Mouse (Mus musculus) G1E (cell line): ENCODE results near the gene Cog2. TPM values are rescaled to one million over a fixed set of nuclear protein-coding genes. Genes with fewer than 3 reads are reported as not detected.

Source experiments
- ATAC-seq: 2 replicates; pipeline ENCODE4 v1.8.0; 2016; ENCODE audit warnings: mild to moderate bottlenecking; ENCODE audit not compliant: insufficient number of reproducible peaks, poor library complexity, low FRiP score, severe bottlenecking; ENCODE audit errors: extremely low read depth
- DNase-seq: peaks from one replicate; pipeline ENCODE4 v3.0.0; 2012; ENCODE audit warnings: low spot score
- H3K27me3 ChIP-seq: 2 replicates; pipeline ENCODE4 v1.6.1; 2012; ENCODE audit warnings: mild to moderate bottlenecking, low read length, inconsistent platforms; ENCODE audit not compliant: insufficient read depth
- H3K36me3 ChIP-seq: replicated peaks from 2 replicates; pipeline ENCODE3; 2012; ENCODE audit warnings: mild to moderate bottlenecking, inconsistent platforms
- H3K4me1 ChIP-seq: 2 replicates; pipeline ENCODE4 v1.6.1; 2012; ENCODE audit warnings: low read depth, low read length, inconsistent platforms, mixed read lengths; ENCODE audit not compliant: insufficient read depth
- H3K4me3 ChIP-seq: 2 replicates; pipeline ENCODE4 v1.5.1; 2012; ENCODE audit warnings: low read depth, mild to moderate bottlenecking, inconsistent platforms, low read length, moderate library complexity, mixed read lengths
- H3K9me3 ChIP-seq: replicated peaks from 2 replicates; pipeline ENCODE4 v1.6.1; 2012; ENCODE audit warnings: inconsistent platforms
- CTCF ChIP-seq: IDR thresholded peaks from 2 replicates; pipeline ENCODE4 v1.5.1; 2012; ENCODE audit warnings: low read depth, low read length, inconsistent platforms, mixed read lengths
- GATA1 ChIP-seq: IDR thresholded peaks from 2 replicates; pipeline ENCODE4 v1.6.1; 2012; ENCODE audit warnings: borderline replicate concordance, low read length, inconsistent platforms, mixed read lengths
- GATA2 ChIP-seq: IDR thresholded peaks from 2 replicates; pipeline ENCODE4 v1.6.1; 2012; ENCODE audit warnings: low read depth, low read length, inconsistent platforms, borderline replicate concordance
- POLR2AphosphoS5 ChIP-seq: IDR thresholded peaks from 2 replicates; pipeline ENCODE4 v1.6.1; 2012; ENCODE audit warnings: low read depth, low read length, inconsistent platforms; ENCODE audit not compliant: insufficient replicate concordance
- TAL1 ChIP-seq: conservative IDR thresholded peaks from 2 replicates; pipeline ENCODE4 v1.6.1; 2012; ENCODE audit warnings: low read depth, low read length, inconsistent platforms, mixed read lengths
- polyA plus RNA-seq: library from polyadenylated mRNA; stranded (reverse); fragments of >175 nt; gene quantifications from 2 replicates; pipeline ENCODE4 v1.2.3, GENCODE M21; 2012
- total RNA-seq, 2 experiments: library from RNA; stranded (forward) in 1 of 2; stranded (reverse) in 1 of 2; fragments of 200-1000 nt in 1 of 2; fragments of >200 nt in 1 of 2; fragmentation: Nextera tagmentation in 1 of 2; gene quantifications; 2 replicates each; pipeline ENCODE4 v1.2.3; 2014 to 2017

Gene Cog2
- total and polyA plus RNA-seq, 3 experiments: 17.5 to 40.2 (median 20.3) TPM

DNA sequence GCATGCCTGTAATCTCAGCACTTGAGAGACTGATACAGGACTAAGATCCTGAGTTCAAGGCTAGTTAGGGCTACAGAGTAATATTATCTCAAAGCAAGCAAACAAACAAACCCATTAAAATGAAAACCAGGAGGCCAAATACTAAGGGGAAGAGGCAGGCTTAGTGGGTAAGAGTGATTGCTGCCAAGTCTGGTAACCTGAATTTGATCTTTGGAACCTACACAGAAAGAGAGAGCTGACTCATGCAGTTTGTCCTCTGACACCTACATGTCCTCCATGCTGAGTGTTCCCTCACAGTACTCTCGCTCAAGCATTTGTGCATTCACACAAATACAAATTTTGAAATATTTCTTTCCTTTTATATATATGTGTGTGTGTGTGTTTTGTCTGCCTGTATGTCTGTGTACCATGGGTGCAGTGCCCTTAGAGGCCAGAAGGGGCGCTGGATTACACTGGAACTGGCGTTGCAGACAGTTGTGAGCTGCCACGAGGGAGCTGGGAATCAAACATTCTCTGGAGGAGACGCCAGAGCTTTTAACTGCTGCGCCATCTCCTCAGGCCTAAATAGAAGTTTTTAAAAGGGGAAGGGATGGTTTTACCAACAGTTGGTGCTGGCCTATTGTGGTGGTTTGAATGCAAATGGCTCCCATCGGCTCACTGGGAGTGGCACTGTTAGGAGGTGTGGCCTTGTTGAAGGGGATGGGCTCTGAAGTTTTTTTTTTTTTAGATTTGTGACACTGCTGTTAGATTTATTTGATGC lies 37.0 kb upstream of the Cog2 start:
- Histone ChIP-seq H3K4me3 (no peak overlapping the region), H3K9me3 (peaks cover 8% of the 10 kb centered on the region), H3K27me3 (no peaks in the 10 kb centered on the region), H3K4me1 (no peaks in the 10 kb centered on the region), H3K36me3 (no peaks in the 10 kb centered on the region)
- TF ChIP-seq GATA1 (no peak), GATA2 (no peak), TAL1 (no peak), POLR2AphosphoS5 (no peak), CTCF (no peak)
- ATAC-seq (no peak), DNase-seq (no peak)

DNA sequence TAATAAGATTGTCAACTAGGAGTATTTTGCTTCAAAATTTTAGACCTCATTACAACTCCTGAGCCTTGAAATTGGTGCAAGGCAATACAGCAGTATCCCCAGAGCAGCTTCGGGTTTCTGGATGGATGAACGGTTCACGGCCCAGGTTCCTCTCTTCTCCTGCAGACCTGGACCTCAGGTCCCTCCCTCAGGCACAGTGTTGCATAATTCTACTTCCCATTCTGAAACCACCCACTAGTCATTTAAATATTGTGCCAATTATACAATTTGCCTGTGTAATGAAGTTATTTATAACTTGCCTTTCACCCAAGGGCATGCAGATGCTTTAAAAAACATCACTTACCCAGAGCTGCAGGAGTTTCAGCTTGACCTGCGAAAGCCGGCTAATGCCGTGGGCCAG lies 31.3 kb upstream of the Cog2 start:
- Histone ChIP-seq H3K9me3 (no peaks in the 10 kb centered on the region; the same call in 1 of the 2 replicates), H3K27me3 (no peaks in the 10 kb centered on the region), H3K4me1 (no peaks in the 10 kb centered on the region), H3K36me3 (no peaks in the 10 kb centered on the region), H3K4me3 (no peak overlapping the region)
- DNase-seq: no peak
- no peak for ATAC-seq
- no peak for TF ChIP-seq CTCF

DNA sequence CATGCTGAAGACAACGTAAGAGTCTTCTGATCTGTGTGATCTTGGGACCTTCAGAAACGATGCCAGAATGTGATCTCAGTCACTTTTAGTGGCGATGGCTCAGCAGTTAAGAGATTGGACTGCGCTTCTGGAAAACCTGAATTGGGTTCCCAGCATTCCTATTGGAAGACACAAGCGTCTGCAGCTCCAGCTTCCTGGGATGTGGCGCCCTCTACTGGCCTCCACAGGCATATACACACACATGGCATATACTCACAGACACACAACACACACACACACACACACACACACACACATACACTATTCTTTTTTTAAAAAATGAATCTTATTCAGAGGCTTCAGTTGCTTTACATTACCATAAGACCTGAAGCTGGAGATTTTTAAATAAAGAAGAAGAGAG lies 30.8 kb upstream of the Cog2 start:
- Histone ChIP-seq H3K4me1 (no peaks in the 10 kb centered on the region), H3K27me3 (no peaks in the 10 kb centered on the region), H3K36me3 (no peaks in the 10 kb centered on the region), H3K4me3 (no peak overlapping the region), H3K9me3 (no peaks in the 10 kb centered on the region; the same call in 1 of the 2 replicates)
- ATAC-seq (no peak), DNase-seq (no peak)
- TF ChIP-seq GATA2 (no peak), POLR2AphosphoS5 (no peak)

DNA sequence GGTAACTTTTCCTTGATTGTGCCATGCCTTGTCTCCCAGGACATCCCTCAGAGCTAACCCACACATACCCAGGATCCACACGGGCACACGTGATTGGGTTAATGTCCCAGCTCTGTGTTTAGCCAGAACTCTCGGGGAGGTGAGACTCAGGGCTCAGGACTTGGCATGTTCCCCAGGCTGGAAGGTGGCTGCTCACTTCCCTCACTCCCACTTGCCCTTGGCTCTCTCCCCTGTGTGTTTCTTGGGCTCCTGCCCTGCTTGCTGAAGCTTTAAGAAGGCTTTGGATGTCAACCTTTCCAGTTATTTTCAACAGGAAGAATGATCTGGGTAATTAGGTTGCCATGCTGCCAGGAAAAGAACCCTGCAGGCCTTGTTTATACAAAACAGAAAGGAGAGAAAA lies 26.2 kb upstream of the Cog2 start:
- H3K9me3 ChIP-seq: peaks cover 4% of the 10 kb centered on the region
- TF ChIP-seq GATA1 (no peak), POLR2AphosphoS5 (no peak), TAL1 (no peak), CTCF (no peak), GATA2 (no peak)
- H3K36me3 ChIP-seq: no peaks in the 10 kb centered on the region
- H3K4me1 ChIP-seq: no peaks in the 10 kb centered on the region
- DNase-seq: no peak
- no peak overlapping the region for H3K4me3 ChIP-seq
- ATAC-seq: no peak
- H3K27me3 ChIP-seq: no peaks in the 10 kb centered on the region

GRCm38 (mm10) chr8:124494955-124495354 lies 25.6 kb upstream of the Cog2 start:
- no peaks in the 10 kb centered on the region for H3K4me1 ChIP-seq
- no peaks in the 10 kb centered on the region for H3K36me3 ChIP-seq
- H3K27me3 ChIP-seq: no peaks in the 10 kb centered on the region
- no peak for TF ChIP-seq TAL1
- TF ChIP-seq POLR2AphosphoS5: no peak
- no peak for TF ChIP-seq GATA2
- TF ChIP-seq GATA1: no peak
- no peak for TF ChIP-seq CTCF
- peaks cover 4% of the 10 kb centered on the region for H3K9me3 ChIP-seq
- H3K4me3 ChIP-seq: no peak overlapping the region
- no peak for DNase-seq
- no peak for ATAC-seq

GRCm38 (mm10) chr8:124495676-124496075 lies 24.9 kb upstream of the Cog2 start:
- DNase-seq: no peak
- Histone ChIP-seq H3K4me3 (no peak overlapping the region), H3K4me1 (no peaks in the 10 kb centered on the region), H3K9me3 (peaks cover 4% of the 10 kb centered on the region), H3K27me3 (no peaks in the 10 kb centered on the region), H3K36me3 (no peaks in the 10 kb centered on the region)
- no peak for ATAC-seq
- TF ChIP-seq TAL1: no peak
- no peak for TF ChIP-seq POLR2AphosphoS5

DNA sequence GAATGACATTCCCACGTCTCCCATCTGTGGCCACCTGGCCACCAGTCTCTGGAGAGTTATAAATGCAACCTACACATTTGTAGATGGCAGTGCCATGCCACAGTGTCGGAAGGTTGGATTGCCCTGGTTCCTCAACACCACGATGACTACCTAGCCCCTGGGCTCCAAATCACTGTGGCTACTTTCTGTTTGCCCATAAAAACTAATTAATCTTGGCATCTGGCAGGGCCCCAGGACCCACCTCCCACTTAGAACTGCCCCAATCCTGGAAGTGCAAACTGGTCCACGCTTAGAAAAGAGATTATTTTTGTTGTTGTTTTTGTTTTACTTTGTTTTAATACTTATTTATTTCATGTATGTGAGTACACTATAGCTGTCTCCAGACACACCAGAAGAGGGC lies 24.3 kb upstream of the Cog2 start:
- no peak for DNase-seq
- no peaks in the 10 kb centered on the region for H3K36me3 ChIP-seq
- H3K4me1 ChIP-seq: no peaks in the 10 kb centered on the region
- H3K9me3 ChIP-seq: peaks cover 4% of the 10 kb centered on the region
- TF ChIP-seq GATA1: no peak
- no peak for TF ChIP-seq POLR2AphosphoS5
- TF ChIP-seq GATA2: no peak
- no peak for TF ChIP-seq TAL1
- no peak for TF ChIP-seq CTCF
- H3K27me3 ChIP-seq: no peaks in the 10 kb centered on the region
- no peak overlapping the region for H3K4me3 ChIP-seq
- no peak for ATAC-seq
